Mouse (Mus musculus) small intestine, adult 2 months (tissue): ENCODE measurements around the gene Ago3.

Source experiments
- CTCF ChIP-seq: fragments of 200-500 bp; IDR thresholded peaks from 2 replicates; pipeline ENCODE4 v1.5.1; 2012; ENCODE audit warnings: low read depth, mild to moderate bottlenecking, control low read depth, inconsistent platforms, low read length, moderate library complexity, mixed read lengths; ENCODE audit not compliant: insufficient replicate concordance, insufficient read length; ENCODE audit errors: extremely low read depth
- POLR2A ChIP-seq: fragments of 200-500 bp; IDR thresholded peaks from 2 replicates; pipeline ENCODE4 v1.6.1; 2012; ENCODE audit warnings: low read depth, mild to moderate bottlenecking, control low read depth, inconsistent platforms, low read length, moderate library complexity

- TF ChIP-seq CTCF (no peak), POLR2A (no peak)
Measured at GRCm38 (mm10) chr4:126290314-126290713, 139.0 kb downstream of the Ago3 start.
